Mouse (Mus musculus): ENCODE results near the gene Cdr2.

- TF ChIP-seq CTCF (IDR thresholded peaks at IDR 0.05; ENCODE audit: control insufficient read depth, insufficient read depth, low read length): no peak
- no peak for TF ChIP-seq POLR2A (IDR thresholded peaks at IDR 0.05; ENCODE audit: borderline replicate concordance, control insufficient read depth, low read depth, low read length)
Measured at GRCm38 (mm10) chr7:121025221-121026008, 43.3 kb upstream of the Cdr2 start.
